Mouse (Mus musculus): ENCODE results near the gene Trappc4.

DNA sequence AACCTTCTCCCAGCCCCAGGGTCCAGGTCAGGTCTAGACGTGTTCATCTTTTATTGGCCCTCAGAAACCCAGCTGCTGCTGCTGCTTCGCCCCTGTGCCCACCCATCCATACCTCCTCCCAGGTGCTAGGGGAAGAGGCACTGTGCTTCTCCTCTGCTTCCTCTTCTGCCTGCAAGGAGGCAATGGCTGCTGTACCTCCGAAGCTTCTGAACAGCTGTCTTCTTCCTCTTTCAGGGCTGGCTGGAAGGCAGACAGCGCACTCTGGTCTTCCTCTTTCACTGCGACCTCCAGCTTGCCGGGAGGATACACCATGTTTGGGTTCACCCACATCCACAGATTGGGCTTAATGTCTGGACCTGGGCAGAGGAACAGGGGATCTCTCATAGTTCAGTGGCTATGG is 28.3 kb upstream of the Trappc4 start:
- TF ChIP-seq POLR2A (IDR thresholded peaks at IDR 0.05; ENCODE audit: low read depth, low read length): no peak
- no peak for TF ChIP-seq CTCF (IDR thresholded peaks at IDR 0.05; ENCODE audit: borderline replicate concordance, insufficient read depth, low read length)
